Mouse (Mus musculus): ENCODE results near the gene BC034090. TPM values are rescaled to one million over a fixed set of nuclear protein-coding genes. Genes with fewer than 3 reads are reported as not detected.
"Not testable (repeated sequence)": the region's sequence is repeated elsewhere in the genome, so short reads cannot be mapped to it uniquely, and the experiment has no call there.

Gene BC034090
- polyA plus RNA-seq, 1 experiment from 2014 or later: 2.5 TPM

GRCm38 (mm10) chr1:155191219-155191618 lies 53.0 kb downstream of the BC034090 start:
- no peaks in the 10 kb centered on the region for H3K27me3 ChIP-seq (replicated peaks; ENCODE audit: control insufficient read depth, insufficient read depth, low read length)
- ATAC-seq: no peak
- no peaks in the 10 kb centered on the region; the same call in 1 of the 2 replicates for H3K36me3 ChIP-seq (ENCODE audit: control insufficient read depth, insufficient read depth, low read length)
- no peaks in the 10 kb centered on the region for H3K9me3 ChIP-seq (ENCODE audit: control insufficient read depth, low read length)
- H3K4me2 ChIP-seq (ENCODE audit: low read depth, low read length): no peak overlapping the region
- H3K27ac ChIP-seq (ENCODE audit: low read length): no peak overlapping the region
- no peak overlapping the region for H3K4me3 ChIP-seq (ENCODE audit: low read length)
- no peaks in the 10 kb centered on the region for H3K4me1 ChIP-seq (ENCODE audit: control insufficient read depth, insufficient read depth, low read length)
- 88% methylated on average over 8 of the region's 8 CpGs for WGBS
- no peak overlapping the region for H3K9ac ChIP-seq (ENCODE audit: low read depth, low read length)

- Histone ChIP-seq H3K9ac (ENCODE audit: low read depth, low read length) (no peak overlapping the region), H3K4me2 (ENCODE audit: low read depth, low read length) (no peak overlapping the region), H3K27ac (ENCODE audit: low read length) (no peak overlapping the region), H3K9me3 (ENCODE audit: control insufficient read depth, low read length) (no peaks in the 10 kb centered on the region), H3K36me3 (ENCODE audit: control insufficient read depth, insufficient read depth, low read length) (no peaks in the 10 kb centered on the region), H3K27me3 (replicated peaks; ENCODE audit: control insufficient read depth, insufficient read depth, low read length) (no peaks in the 10 kb centered on the region), H3K4me1 (ENCODE audit: control insufficient read depth, insufficient read depth, low read length) (no peaks in the 10 kb centered on the region), H3K4me3 (ENCODE audit: low read length) (no peak overlapping the region)
- WGBS: 91% methylated on average over 4 of the region's 4 CpGs
- no peak for ATAC-seq
These were observed 55.6 kb downstream of the BC034090 start for GRCm38 (mm10) chr1:155188656-155189055.

GRCm38 (mm10) chr1:155184191-155184590 lies 60.1 kb downstream of the BC034090 start:
- no peak for ATAC-seq
- Histone ChIP-seq H3K36me3 (ENCODE audit: control insufficient read depth, insufficient read depth, low read length) (no peaks in the 10 kb centered on the region; the same call in 1 of the 2 replicates), H3K27me3 (replicated peaks; ENCODE audit: control insufficient read depth, insufficient read depth, low read length) (no peaks in the 10 kb centered on the region), H3K4me2 (ENCODE audit: low read depth, low read length) (no peak overlapping the region), H3K9ac (ENCODE audit: low read depth, low read length) (no peak overlapping the region), H3K4me3 (ENCODE audit: low read length) (no peak overlapping the region), H3K27ac (ENCODE audit: low read length) (no peak overlapping the region), H3K9me3 (ENCODE audit: control insufficient read depth, low read length) (no peaks in the 10 kb centered on the region), H3K4me1 (ENCODE audit: control insufficient read depth, insufficient read depth, low read length) (no peaks in the 10 kb centered on the region)
- WGBS: 78% methylated on average over 3 of the region's 3 CpGs

- H3K9ac ChIP-seq (ENCODE audit: low read depth, low read length): no peak overlapping the region
- no peaks in the 10 kb centered on the region for H3K27me3 ChIP-seq (replicated peaks; ENCODE audit: control insufficient read depth, insufficient read depth, low read length)
- H3K4me1 ChIP-seq (ENCODE audit: control insufficient read depth, insufficient read depth, low read length): no peaks in the 10 kb centered on the region
- WGBS: 75% methylated on average over 2 of the region's 2 CpGs
- H3K9me3 ChIP-seq (ENCODE audit: control insufficient read depth, low read length): no peaks in the 10 kb centered on the region
- ATAC-seq: no peak
- no peak overlapping the region for H3K4me2 ChIP-seq (ENCODE audit: low read depth, low read length)
- H3K36me3 ChIP-seq (ENCODE audit: control insufficient read depth, insufficient read depth, low read length): no peaks in the 10 kb centered on the region; the same call in 1 of the 2 replicates
- no peak overlapping the region for H3K27ac ChIP-seq (ENCODE audit: low read length)
- H3K4me3 ChIP-seq (ENCODE audit: low read length): no peak overlapping the region
These were observed 65.9 kb downstream of the BC034090 start for GRCm38 (mm10) chr1:155178192-155178924.

GRCm38 (mm10) chr1:155174424-155174823 lies 69.8 kb downstream of the BC034090 start:
- no peak for ATAC-seq

GRCm38 (mm10) chr1:155173644-155174016 lies 70.6 kb downstream of the BC034090 start:
- not testable (repeated sequence) for H3K36me3 ChIP-seq (ENCODE audit: control insufficient read depth, insufficient read depth, low read length); H3K27me3 ChIP-seq (replicated peaks; ENCODE audit: control insufficient read depth, insufficient read depth, low read length); H3K9me3 ChIP-seq (ENCODE audit: control insufficient read depth, low read length); H3K4me1 ChIP-seq (ENCODE audit: control insufficient read depth, insufficient read depth, low read length); H3K9ac ChIP-seq (ENCODE audit: low read depth, low read length); H3K27ac ChIP-seq (ENCODE audit: low read length); ATAC-seq; H3K4me3 ChIP-seq (ENCODE audit: low read length); H3K4me2 ChIP-seq (ENCODE audit: low read depth, low read length)
- whole genome bisulfite sequencing: 83% methylated on average over 1 of the region's 1 CpGs

More at GRCm38 (mm10) chr1:155174424-155174823, 69.8 kb downstream of the BC034090 start:
- H3K4me3 ChIP-seq (ENCODE audit: low read length): no peak overlapping the region
- no peaks in the 10 kb centered on the region for H3K9me3 ChIP-seq (ENCODE audit: control insufficient read depth, low read length)
- no peak overlapping the region for H3K9ac ChIP-seq (ENCODE audit: low read depth, low read length)
- 80% methylated on average over 1 of the region's 1 CpGs for WGBS
- H3K27me3 ChIP-seq (replicated peaks; ENCODE audit: control insufficient read depth, insufficient read depth, low read length): no peaks in the 10 kb centered on the region
- H3K27ac ChIP-seq (ENCODE audit: low read length): no peak overlapping the region
- no peak overlapping the region for H3K4me2 ChIP-seq (ENCODE audit: low read depth, low read length)
- no peaks in the 10 kb centered on the region for H3K4me1 ChIP-seq (ENCODE audit: control insufficient read depth, insufficient read depth, low read length)
- H3K36me3 ChIP-seq (ENCODE audit: control insufficient read depth, insufficient read depth, low read length): no peaks in the 10 kb centered on the region

GRCm38 (mm10) chr1:155172895-155173643 lies 71.2 kb downstream of the BC034090 start:
- 85% methylated on average over 3 of the region's 3 CpGs for WGBS
- Histone ChIP-seq H3K36me3 (ENCODE audit: control insufficient read depth, insufficient read depth, low read length) (no peaks in the 10 kb centered on the region), H3K27me3 (replicated peaks; ENCODE audit: control insufficient read depth, insufficient read depth, low read length) (no peaks in the 10 kb centered on the region), H3K4me2 (ENCODE audit: low read depth, low read length) (no peak overlapping the region), H3K9ac (ENCODE audit: low read depth, low read length) (no peak overlapping the region), H3K4me1 (ENCODE audit: control insufficient read depth, insufficient read depth, low read length) (no peaks in the 10 kb centered on the region), H3K4me3 (ENCODE audit: low read length) (no peak overlapping the region), H3K9me3 (ENCODE audit: control insufficient read depth, low read length) (no peaks in the 10 kb centered on the region), H3K27ac (ENCODE audit: low read length) (no peak overlapping the region)
- no peak for ATAC-seq

GRCm38 (mm10) chr1:155169935-155170334 lies 74.3 kb downstream of the BC034090 start:
- no peaks in the 10 kb centered on the region for H3K27me3 ChIP-seq (replicated peaks; ENCODE audit: control insufficient read depth, insufficient read depth, low read length)
- H3K36me3 ChIP-seq (ENCODE audit: control insufficient read depth, insufficient read depth, low read length): no peaks in the 10 kb centered on the region
- no peak for ATAC-seq
- no peak overlapping the region for H3K9ac ChIP-seq (ENCODE audit: low read depth, low read length)
- H3K9me3 ChIP-seq (ENCODE audit: control insufficient read depth, low read length): no peaks in the 10 kb centered on the region
- H3K4me3 ChIP-seq (ENCODE audit: low read length): no peak overlapping the region
- H3K27ac ChIP-seq (ENCODE audit: low read length): no peak overlapping the region
- H3K4me1 ChIP-seq (ENCODE audit: control insufficient read depth, insufficient read depth, low read length): no peaks in the 10 kb centered on the region
- H3K4me2 ChIP-seq (ENCODE audit: low read depth, low read length): no peak overlapping the region

- Histone ChIP-seq H3K27me3 (replicated peaks; ENCODE audit: control insufficient read depth, insufficient read depth, low read length) (no peaks in the 10 kb centered on the region), H3K4me1 (ENCODE audit: control insufficient read depth, insufficient read depth, low read length) (no peaks in the 10 kb centered on the region), H3K27ac (ENCODE audit: low read length) (no peak overlapping the region), H3K9me3 (ENCODE audit: control insufficient read depth, low read length) (no peaks in the 10 kb centered on the region), H3K4me3 (ENCODE audit: low read length) (no peak overlapping the region), H3K36me3 (ENCODE audit: control insufficient read depth, insufficient read depth, low read length) (no peaks in the 10 kb centered on the region), H3K4me2 (ENCODE audit: low read depth, low read length) (no peak overlapping the region), H3K9ac (ENCODE audit: low read depth, low read length) (no peak overlapping the region)
- ATAC-seq: no peak
- WGBS: 79% methylated on average over 3 of the region's 3 CpGs
These were observed 76.8 kb downstream of the BC034090 start for GRCm38 (mm10) chr1:155167453-155167852.

Data from intestine, embryonic 16.5 days (tissue).